Mouse (Mus musculus): Measurements from ENCODE around the gene Trp53.
"Not testable (repeated sequence)": the region's sequence is repeated elsewhere in the genome, so short reads cannot be mapped to it uniquely, and the experiment has no call there.

Trp53 gene

DNA sequence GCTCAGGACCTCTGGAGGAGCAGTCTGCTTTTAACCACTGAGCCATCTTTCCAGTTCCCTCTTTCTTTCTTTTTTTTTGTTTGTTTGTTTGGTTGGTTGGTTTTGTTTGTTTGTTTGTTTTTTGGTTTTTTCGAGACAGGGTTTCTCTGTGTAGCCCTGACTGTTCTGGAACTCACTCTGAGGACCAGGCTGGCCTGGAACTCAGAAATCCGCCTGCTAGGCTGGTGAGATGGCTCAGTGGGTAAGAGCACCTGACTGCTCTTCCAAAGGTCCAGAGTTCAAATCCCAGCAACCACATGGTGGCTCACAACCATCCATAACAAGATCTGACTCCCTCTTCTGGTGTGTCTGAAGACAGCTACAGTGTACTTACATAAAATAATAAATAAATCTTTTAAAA is 44.2 kb downstream of the Trp53 start:
- DNase-seq (ENCODE audit: inconsistent ontology term): not testable (repeated sequence)

DNA sequence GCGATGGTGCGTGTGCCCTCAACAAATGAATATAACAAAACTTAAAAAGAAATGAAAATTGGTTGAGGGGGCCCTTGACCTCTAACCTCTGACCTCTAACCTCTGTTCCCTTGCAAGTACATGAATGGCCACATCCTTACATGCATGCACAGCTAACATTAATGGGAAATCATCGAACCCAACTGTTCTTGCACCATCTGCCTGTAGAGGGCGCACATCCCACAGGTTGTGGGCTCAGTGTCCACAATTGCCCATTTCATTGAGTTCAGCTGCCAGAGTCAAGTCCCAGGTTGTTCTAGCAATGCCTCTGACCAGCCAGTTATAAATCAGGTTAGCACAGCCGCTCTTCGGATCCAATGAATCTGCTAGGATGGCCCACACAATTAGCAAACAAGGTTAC is 48.1 kb downstream of the Trp53 start:
- DNase-seq (ENCODE audit: inconsistent ontology term): peak; percentile 70

DNA sequence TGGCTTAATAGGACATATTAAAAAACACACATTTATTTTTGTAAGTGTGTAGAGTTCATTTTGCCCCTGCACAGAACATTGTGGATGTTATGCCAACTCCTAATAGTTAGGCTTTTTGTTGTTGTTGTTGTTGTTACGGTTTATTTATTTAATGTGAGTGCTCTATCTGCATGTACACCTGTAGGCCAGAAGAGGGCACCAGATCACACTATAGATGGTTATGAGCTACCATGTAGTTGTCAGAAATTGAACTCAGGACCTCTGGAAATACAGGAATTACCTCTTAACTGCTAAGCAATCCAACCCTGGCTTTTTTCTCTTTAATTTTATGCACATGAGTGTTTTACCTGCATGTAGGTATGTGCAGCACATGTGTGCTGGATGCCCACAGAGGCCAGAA is 49.6 kb downstream of the Trp53 start:
- DNase-seq (ENCODE audit: inconsistent ontology term): no peak

DNA sequence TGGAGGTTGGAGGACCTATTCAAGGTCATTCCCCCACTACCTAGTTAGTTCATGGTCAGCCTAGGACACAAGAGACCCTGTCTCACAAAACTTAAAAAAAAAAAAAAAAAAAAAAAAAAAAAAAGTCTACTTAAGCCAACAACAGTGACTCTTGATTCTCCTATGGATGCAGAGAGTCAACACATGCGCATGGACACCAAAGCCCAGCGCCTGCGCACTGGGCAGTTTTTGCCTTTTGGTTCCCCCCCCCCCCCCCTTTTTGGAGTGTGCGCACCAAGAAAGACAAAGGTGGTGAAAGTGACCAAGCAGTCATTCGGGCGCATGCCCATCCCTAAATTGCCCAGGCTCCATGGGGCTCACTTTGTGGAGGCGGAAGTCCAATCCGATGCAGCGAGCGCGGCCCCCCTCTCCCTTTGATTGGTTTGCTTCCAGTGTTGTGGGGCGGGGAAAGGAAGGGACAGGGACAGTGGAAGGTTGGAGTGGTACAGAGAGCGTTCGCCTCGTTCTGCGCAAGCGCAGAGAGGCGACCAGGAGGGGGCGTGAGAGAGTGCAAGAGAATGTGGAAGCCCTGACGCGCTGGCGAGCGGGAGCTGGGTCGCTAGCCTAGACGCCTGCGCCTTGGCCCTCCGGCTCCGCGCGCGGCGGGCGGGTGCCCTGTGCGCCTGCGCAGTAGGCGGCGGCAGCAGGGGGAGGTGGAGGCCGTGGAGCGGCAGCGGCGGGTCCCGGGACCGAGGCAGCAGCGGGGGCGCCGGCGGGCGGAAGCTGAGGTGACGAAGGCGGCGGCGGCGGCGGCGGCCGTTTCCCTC is 52.3 kb downstream of the Trp53 start, which contains the start of gene Fxr2:
Gene Fxr2 (plus strand): TSS at position 707 of the 806 bp plus-strand sequence.
- DNase-seq (ENCODE audit: inconsistent ontology term): peak; percentile 100

DNA sequence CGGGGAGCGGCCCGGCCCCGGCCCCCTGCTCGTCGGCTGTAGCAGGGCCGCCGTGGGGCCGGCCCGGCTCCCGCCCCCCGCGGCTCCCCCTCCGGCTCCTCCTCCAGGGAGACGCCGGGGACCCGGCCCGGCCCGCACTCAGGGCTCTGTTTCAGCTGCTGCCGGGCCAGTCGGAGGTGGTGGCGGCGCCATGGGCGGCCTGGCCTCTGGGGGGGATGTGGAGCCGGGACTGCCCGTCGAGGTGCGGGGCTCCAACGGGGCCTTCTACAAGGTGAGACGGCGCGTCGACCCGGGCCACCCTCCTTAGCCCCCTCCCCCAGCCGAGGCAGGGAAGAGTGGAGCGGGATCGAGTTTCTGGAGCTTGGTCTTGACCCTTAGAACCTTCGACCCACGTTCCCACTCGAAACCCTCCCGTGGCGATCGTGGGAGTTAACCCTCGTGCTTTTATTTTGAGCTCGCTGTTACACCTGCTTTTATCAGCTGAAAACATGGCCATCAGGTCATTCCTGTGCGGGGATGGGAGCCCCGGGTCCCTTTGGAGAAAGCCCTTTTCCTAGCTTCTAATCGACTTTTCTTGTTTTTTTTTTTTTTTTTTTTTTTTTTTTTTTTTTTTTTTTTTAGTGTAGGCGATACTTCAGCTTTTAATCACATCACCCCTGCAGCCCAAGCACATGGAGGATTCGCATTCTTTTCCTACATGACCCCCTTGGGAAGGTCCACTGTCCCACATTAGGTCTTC is 53.1 kb downstream of the Trp53 start:
- DNase-seq (ENCODE audit: inconsistent ontology term): no peak

DNA sequence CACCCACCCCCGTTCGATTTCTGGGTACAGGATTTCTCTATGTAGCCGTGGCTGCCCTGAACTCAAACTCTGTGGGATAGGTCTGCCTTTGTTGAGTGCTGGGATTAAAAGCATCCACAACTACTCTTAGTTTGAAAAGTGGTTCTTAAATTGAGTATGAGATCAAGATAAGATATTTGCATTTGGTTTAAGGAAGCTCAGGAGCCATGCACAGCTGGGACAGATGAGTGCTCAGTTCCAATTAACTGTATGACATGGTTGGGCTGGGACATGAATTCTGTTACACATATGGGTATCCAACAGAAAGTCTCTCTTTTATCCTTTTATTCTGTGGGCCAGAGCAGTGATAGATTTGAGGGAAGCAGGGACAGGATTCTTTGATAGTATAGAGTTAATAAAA is 55.3 kb downstream of the Trp53 start:
- no peak for DNase-seq (ENCODE audit: inconsistent ontology term)

Measured in Muller cell, postnatal 12 days (primary cell).